Mouse (Mus musculus) central nervous system, embryonic 14 days (tissue): ENCODE data around the gene Cd101. TPM values are rescaled to one million over a fixed set of nuclear protein-coding genes. Genes with fewer than 3 reads are reported as not detected.

ENCODE experiments used
- polyA plus RNA-seq: library from polyadenylated mRNA; depleted of rRNA; stranded (reverse); fragments of >200 nt; gene quantifications from 2 replicates; pipeline ENCODE4 v1.2.3, GENCODE M21; 2012; rRNA removed

Gene Cd101
- 0.10 and 0.12 TPM in 2 replicates for polyA plus RNA-seq

DNA sequence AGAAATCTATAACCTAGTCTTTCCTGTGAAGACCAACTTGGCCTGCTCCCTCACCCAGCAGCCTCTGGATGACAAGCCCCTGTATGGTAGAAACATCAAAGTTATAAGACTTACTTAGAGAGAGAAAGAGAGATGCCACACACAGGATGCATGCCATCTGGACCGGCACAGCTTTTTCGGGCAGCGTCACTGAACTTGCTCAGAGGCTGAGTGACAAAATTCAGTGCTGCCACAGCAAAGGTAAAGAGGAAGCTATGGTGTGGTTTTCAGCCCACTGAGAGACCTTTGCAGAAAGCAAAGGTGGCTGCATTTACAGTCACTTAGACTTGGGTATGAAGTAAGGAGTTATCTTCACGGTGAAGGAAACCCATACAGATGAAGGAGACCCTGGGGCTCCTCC is at the start of gene Cd101:
TSS of gene Cd101 (minus strand) at position 218 of the 400 bp plus-strand sequence.

DNA sequence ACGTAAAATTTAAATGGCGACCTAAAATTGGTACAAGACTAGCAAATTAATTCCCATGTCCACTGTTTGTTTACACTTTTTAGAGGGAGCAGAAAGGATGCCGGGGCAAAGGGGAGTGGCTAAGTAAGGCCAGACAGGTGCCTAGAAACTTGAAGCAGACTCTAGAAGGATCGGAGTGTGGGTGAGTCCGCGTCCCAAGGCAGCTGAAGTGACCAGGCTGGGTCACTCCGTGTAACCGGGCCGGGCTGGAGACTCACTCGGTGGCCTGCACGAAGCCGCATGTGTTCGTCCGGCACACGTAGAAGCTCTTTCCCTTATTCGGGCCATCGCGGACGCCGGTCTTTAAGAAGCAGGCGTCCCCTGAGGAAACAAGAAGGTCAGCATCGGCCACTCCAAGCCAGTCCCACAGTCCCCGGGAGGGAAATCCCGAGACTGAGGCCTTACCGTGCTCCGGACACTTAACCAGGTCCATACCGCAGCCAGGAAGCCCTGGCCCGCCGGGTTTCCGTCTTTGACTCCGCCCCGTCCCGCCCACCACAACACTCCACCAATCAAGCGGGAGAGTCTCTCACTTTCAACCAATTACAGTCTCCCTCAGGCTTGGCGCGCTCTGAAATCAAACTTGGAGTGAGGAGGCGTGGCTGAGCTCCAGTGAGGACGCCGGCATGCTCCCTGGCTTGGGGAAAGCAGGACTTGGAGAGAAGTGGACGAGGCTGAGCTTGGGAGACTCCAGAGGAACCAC is 60.0 kb downstream of the Cd101 start, which contains the start of gene Ttf2:
TSS of gene Ttf2 (minus strand) at position 488 of the 742 bp plus-strand sequence.

Other genes starting within 250 kb of the Cd101 start
- 0.05 TPM in 1 of 2 replicates, not detected in the other for gene Vtcn1, start 204.1 kb downstream of the Cd101 start, polyA plus RNA-seq
- 13.3 and 13.4 TPM in 2 replicates for gene Trim45, start 107.4 kb downstream of the Cd101 start, polyA plus RNA-seq
- 8.2 TPM in 2 replicates for gene Ttf2, start 59.9 kb downstream of the Cd101 start, polyA plus RNA-seq
- gene Ptgfrn, start 80.7 kb upstream of the Cd101 start, polyA plus RNA-seq = 17.5 and 20.9 TPM in 2 replicates